Mouse (Mus musculus) heart, adult 2 months (tissue): ENCODE results near the gene Ulk1. TPM values are rescaled to one million over a fixed set of nuclear protein-coding genes. Genes with fewer than 3 reads are reported as not detected.

Experiments used
- DNase-seq, 2 experiments: peaks; one replicate each; pipeline ENCODE4 v3.0.0; 2021
- H3K27ac ChIP-seq: fragments of 200-600 bp; 2 replicates; pipeline ENCODE4 v1.8.1; 2022
- H3K27me3 ChIP-seq: fragments of 200-500 bp; 2 replicates; pipeline ENCODE4 v1.6.1; 2012; ENCODE audit warnings: mild to moderate bottlenecking, low read length, inconsistent platforms, mixed read lengths; ENCODE audit not compliant: control insufficient read depth, insufficient read depth
- H3K36me3 ChIP-seq: fragments of 200-500 bp; 2 replicates; pipeline ENCODE4 v1.6.1; 2012; ENCODE audit warnings: low read length, inconsistent platforms; ENCODE audit not compliant: control insufficient read depth, insufficient read depth
- H3K4me1 ChIP-seq: fragments of 200-500 bp; 2 replicates; pipeline ENCODE4 v1.6.1; 2011; ENCODE audit warnings: low read length; ENCODE audit not compliant: control insufficient read depth, insufficient read depth
- H3K4me3 ChIP-seq: fragments of 200-600 bp; 2 replicates; pipeline ENCODE4 v1.8.1; 2022
- H3K79me2 ChIP-seq: fragments of 200-500 bp; replicated peaks from 2 replicates; pipeline ENCODE4 v1.6.1; 2012; ENCODE audit warnings: mild to moderate bottlenecking, inconsistent platforms, low read length, moderate library complexity, mixed read lengths; ENCODE audit not compliant: control insufficient read depth, insufficient read depth
- H3K9ac ChIP-seq: fragments of 200-500 bp; 2 replicates; pipeline ENCODE4 v1.6.1; 2012; ENCODE audit warnings: low read depth, mild to moderate bottlenecking, control low read depth, inconsistent platforms, low read length, mixed read lengths
- CTCF ChIP-seq: fragments of 200-600 bp; IDR thresholded peaks from 2 replicates; pipeline ENCODE4 v1.8.1; 2022; ENCODE audit warnings: antibody characterized with exemption, mild to moderate bottlenecking, moderate library complexity
- EP300 ChIP-seq: fragments of 200-500 bp; IDR thresholded peaks from 2 replicates; pipeline ENCODE4 v1.6.1; 2011; ENCODE audit warnings: low read depth, low read length, control low read depth; ENCODE audit not compliant: insufficient read depth
- POLR2A ChIP-seq: fragments of 200-500 bp; IDR thresholded peaks from 2 replicates; pipeline ENCODE4 v1.6.1; 2011; ENCODE audit warnings: mild to moderate bottlenecking, low read depth, low read length, control low read depth; ENCODE audit not compliant: insufficient read depth
- WGBS: fragments of 180-500 bp; shearing (Covaris S2); methylation state at CpG from one replicate; pipeline ENCODE4 v1.1.7; 2018; 5-methylcytosine and 5-hydroxymethylcytosine counted together
- intact Hi-C: fragments of 180-260 bp; cut with DNase I; formaldehyde crosslinking; loops from one replicate; pipeline ENCODE4 v1.15.1; 2025
- polyA plus RNA-seq: library from polyadenylated mRNA; depleted of rRNA; stranded (reverse); fragments of >200 nt; gene quantifications from 2 replicates; pipeline ENCODE4 v1.2.3, GENCODE M21; 2012
- total RNA-seq, 2 experiments: library from RNA; stranded (reverse); gene quantifications; 2 replicates each; pipeline ENCODE4 v1.2.3; 2021

Ulk1 gene
- total and polyA plus RNA-seq, 3 experiments: 62.6 to 82.1 (median 64.8) TPM

DNA sequence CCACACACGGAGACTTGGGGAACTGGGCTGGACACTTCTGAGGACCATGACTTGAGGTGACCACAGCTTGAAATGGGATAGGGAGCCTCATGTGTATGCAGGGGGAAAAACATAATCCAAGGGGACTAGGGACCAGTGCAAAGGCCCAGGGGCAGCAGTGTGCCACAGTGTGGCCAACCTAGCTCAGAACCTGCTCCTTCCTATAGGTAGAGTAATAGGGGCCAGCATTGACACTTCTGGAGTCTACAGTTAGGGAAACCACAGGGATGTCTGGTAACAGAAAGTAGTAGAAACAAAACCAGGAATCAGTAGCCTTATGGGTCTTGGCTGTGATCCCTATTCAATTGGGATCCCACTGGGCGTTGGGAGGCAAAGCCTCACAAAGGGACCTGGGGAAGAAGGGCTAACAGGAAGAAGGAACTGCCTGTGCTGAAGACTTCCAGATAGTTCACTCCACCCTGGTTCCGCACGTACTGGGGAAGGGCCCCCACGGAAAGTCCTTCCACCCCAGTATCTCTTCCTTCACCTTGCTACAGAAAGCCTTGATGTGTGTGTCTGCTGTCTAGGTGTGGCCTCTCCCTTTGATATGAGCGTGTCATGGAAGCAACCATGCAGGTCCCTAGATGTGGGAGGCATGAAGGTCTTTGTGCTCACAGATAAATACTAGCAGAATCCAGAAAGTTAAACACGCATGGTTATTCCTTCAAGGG lies 28.2 kb downstream of the Ulk1 start:
- no peak overlapping the region for H3K9ac ChIP-seq
- H3K79me2 ChIP-seq: no peaks in the 10 kb centered on the region
- no peaks in the 10 kb centered on the region for H3K27me3 ChIP-seq
- no peak overlapping the region for H3K4me3 ChIP-seq
- intact Hi-C loops: no loop called here
- H3K36me3 ChIP-seq: no peaks in the 10 kb centered on the region
- 51% methylated on average over 7 of the region's 7 CpGs for WGBS
- no peak for TF ChIP-seq POLR2A
- TF ChIP-seq CTCF: no peak
- TF ChIP-seq EP300: no peak
- no peak for DNase-seq
- peaks cover 2% of the 10 kb centered on the region for H3K4me1 ChIP-seq
- no peak overlapping the region for H3K27ac ChIP-seq

DNA sequence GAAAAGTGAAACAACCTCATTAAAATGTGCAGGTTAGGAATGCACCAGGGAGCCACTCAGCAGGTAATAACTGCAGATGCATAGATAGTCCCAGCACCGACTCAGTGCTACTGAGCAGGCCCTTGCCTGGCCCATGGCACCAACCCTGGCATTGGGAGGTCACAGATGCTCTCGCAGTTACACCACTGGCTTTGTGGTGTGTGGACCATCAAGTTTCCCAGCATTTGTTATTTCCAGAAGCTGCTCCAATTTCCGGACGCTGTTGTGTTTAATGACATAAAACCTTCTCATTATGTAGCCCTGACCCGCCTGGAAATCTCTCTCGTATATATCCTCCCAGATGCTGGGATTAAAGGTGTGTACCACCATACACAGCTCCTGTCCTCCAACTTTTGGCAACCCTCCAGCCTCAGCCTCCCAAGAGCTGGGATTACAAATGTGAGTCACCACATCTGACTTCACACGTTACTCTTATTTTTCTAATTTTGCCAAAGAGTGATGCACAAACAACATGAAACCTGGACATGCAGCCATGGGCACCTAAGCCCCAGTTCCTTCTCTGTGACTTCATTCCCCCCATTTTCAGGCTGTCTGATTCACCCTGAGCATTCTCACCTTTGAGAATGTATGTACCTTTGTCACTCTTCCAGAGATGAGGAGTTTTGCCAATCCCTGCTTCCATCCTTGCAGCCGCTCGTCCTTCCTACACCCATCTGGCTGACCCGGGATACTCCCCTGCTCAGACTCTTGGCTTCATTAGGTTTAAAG lies 29.0 kb downstream of the Ulk1 start:
- Histone ChIP-seq H3K4me3 (peak overlapping the region; percentile 79), H3K27ac (peak overlapping the region; percentile 34; the same call in 1 of the 2 replicates), H3K9ac (peak overlapping the region; percentile 61), H3K36me3 (no peaks in the 10 kb centered on the region), H3K79me2 (no peaks in the 10 kb centered on the region), H3K27me3 (no peaks in the 10 kb centered on the region), H3K4me1 (peaks cover 2% of the 10 kb centered on the region)
- 48% methylated on average over 10 of the region's 10 CpGs for WGBS
- DNase-seq: no peak
- TF ChIP-seq EP300: no peak
- no peak for TF ChIP-seq CTCF
- TF ChIP-seq POLR2A: no peak
- intact Hi-C loops: no loop called here

DNA sequence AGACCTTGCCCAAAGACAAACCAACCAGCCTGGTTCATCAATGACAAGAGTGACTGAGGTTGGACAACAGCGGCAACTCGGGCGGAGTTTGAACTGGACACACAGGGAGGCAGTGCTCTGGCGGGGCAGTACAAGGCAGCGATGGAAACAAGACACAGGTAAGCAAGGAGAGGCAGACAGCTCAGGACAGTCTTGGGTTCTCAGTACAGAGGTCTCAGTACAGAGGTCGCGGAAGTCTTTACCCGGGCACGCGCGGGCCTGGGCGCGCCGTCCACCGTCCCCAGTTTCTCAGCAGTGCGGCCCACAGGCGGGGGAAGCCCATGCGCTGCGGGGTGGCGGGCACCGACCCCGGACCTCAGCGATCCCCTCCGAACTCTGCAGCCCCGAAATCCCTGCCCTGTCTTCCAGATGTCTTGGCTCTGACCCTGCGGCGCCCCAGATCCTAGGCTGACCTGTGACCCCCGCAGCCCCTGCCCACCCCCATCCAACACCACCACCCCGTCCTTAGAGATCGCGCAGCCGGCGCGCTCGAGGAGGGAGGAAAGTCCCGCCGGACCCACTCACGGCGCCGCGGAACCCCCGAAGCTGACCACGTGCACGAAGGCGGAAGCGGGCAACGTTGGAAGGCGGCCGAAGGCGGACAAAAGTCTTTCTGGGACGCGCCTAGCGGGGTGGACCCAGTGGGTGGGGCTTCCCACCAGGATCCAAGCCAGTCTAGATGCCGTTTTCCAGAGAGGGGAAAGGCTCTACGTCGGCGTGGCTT lies 29.7 kb downstream of the Ulk1 start, which contains the start of gene Pus1:
TSS of gene Pus1 (minus strand) at position 662 of the 763 bp plus-strand sequence.
- Histone ChIP-seq H3K9ac (peak within 1 kb of the TSS; percentile 77), H3K4me3 (peak within 1 kb of the TSS; percentile 79), H3K27ac (peak within 1 kb of the TSS; percentile 47), H3K36me3 (no peaks in the 10 kb centered on the region), H3K79me2 (no peaks in the 10 kb centered on the region), H3K27me3 (no peaks in the 10 kb centered on the region), H3K4me1 (peaks cover 2% of the 10 kb centered on the region)
- DNase-seq: peak; percentile 95 to 98
- intact Hi-C loops: no loop called here
- peak; percentile 79 for TF ChIP-seq POLR2A
- TF ChIP-seq CTCF: no peak
- TF ChIP-seq EP300: peak; percentile 83; the same call in 1 of the 2 replicates
- under 1% methylated on average over 57 of the region's 57 CpGs for WGBS

DNA sequence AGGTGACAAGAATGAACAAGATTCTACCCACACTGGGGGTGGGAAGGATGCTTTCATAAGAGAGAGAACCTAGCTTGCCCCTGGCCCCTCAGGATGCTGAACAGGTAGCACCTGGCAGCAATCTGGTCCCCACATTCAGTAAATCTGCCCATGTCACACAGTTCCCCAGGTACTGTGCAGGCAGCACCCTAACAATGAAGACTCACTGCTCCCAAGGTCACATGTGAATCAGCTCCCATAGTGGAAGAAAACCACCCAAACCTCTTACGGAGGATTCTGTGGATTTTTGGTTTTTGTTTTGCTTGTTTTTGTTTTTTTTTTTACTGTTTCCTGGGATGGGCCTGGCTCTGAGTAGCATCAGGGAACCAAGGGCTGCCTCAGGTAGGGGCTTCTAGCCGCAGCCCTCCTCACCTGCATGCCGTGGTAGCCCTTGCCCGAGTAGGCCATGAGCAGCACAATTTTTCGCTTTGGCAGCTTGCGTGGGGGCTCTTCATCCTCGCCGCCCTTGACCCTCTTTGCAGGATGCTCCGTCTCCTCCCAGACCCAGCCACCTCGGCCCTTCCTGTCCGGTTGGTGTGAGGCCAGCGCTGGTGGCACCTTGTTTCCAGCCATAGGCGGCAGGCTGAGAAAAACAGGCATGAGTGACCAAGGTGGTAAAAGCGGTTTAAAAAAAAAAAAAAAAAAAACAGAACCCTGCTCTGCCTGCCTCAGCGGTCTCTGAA lies 30.5 kb downstream of the Ulk1 start:
- Histone ChIP-seq H3K9ac (peak overlapping the region; percentile 22), H3K79me2 (no peaks in the 10 kb centered on the region), H3K4me1 (peaks cover 2% of the 10 kb centered on the region), H3K27me3 (no peaks in the 10 kb centered on the region), H3K4me3 (peak overlapping the region; percentile 79), H3K36me3 (no peaks in the 10 kb centered on the region), H3K27ac (no peak overlapping the region; the same call in 1 of the 2 replicates)
- intact Hi-C loops: no loop called here
- WGBS: 24% methylated on average over 15 of the region's 15 CpGs
- DNase-seq: no peak
- TF ChIP-seq CTCF (no peak), POLR2A (no peak), EP300 (no peak)

DNA sequence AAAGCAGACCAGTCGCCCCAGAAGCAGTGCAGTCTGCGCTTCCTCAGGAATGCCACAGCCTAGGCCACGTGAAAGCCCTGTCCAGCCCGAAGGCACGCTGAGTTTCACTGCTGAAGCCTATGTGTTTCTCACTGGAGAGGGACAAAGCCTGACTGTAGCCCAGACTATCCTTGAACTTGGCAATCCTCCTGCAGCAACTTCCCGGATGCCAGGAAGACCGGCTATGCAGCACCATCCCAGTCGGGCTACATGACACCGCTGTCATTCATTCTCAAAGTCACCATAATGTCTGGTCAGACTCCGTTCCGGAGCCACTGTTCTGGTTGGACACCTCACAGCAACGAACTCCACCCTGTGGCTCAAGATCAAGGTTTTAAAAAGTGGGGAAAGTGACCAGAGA lies 31.6 kb downstream of the Ulk1 start:
- Histone ChIP-seq H3K27ac (no peak overlapping the region), H3K4me1 (peaks cover 2% of the 10 kb centered on the region), H3K79me2 (no peaks in the 10 kb centered on the region), H3K36me3 (no peaks in the 10 kb centered on the region), H3K27me3 (no peaks in the 10 kb centered on the region), H3K9ac (no peak overlapping the region), H3K4me3 (no peak overlapping the region)
- 84% methylated on average over 12 of the region's 12 CpGs for WGBS
- intact Hi-C loops: no loop called here
- DNase-seq: no peak
- TF ChIP-seq POLR2A (no peak), EP300 (no peak), CTCF (no peak)
